Mouse (Mus musculus) forebrain, embryonic 10.5 days (tissue): ENCODE measurements around the gene Ier5. TPM values are rescaled to one million over a fixed set of nuclear protein-coding genes. Genes with fewer than 3 reads are reported as not detected.

Experiments used
- DNase-seq: peaks from one replicate; pipeline ENCODE4 v3.0.0-alpha.2; 2017; ENCODE audit warnings: low spot score; ENCODE audit errors: extremely low spot score
- H3K27ac ChIP-seq: fragments of 300-500 bp; sonication (generic); 2 replicates; pipeline ENCODE4 v1.5.1; 2016; ENCODE audit warnings: mild to moderate bottlenecking
- H3K27me3 ChIP-seq: fragments of 300-500 bp; sonication (generic); 2 replicates; pipeline ENCODE4 v1.6.1; 2016; ENCODE audit warnings: mild to moderate bottlenecking; ENCODE audit not compliant: poor library complexity, severe bottlenecking
- H3K36me3 ChIP-seq: fragments of 300-500 bp; sonication (generic); replicated peaks from 2 replicates; pipeline ENCODE4 v1.6.1; 2016; ENCODE audit warnings: mild to moderate bottlenecking, moderate library complexity
- H3K4me1 ChIP-seq: fragments of 300-500 bp; sonication (generic); 2 replicates; pipeline ENCODE4 v1.6.1; 2016
- H3K4me3 ChIP-seq: fragments of 300-500 bp; sonication (generic); 2 replicates; pipeline ENCODE4 v1.5.1; 2016; ENCODE audit warnings: mild to moderate bottlenecking, moderate library complexity
- H3K9me3 ChIP-seq: fragments of 300-500 bp; sonication (generic); 2 replicates; pipeline ENCODE4 v1.6.1; 2016; ENCODE audit warnings: mild to moderate bottlenecking, moderate library complexity
- WGBS: fragments of 180-500 bp; shearing (Covaris S2); methylation state at CpG from one replicate; pipeline ENCODE4 v1.1.7; 2016; 5-methylcytosine and 5-hydroxymethylcytosine counted together
- polyA plus RNA-seq: library from polyadenylated mRNA; unstranded; fragments of >200 nt; fragmentation: Nextera tagmentation; extraction: Ambion mirVana; gene quantifications from 2 replicates; pipeline ENCODE4 v1.2.1, GENCODE M21; 2016

Ier5 gene
- polyA plus RNA-seq, 1 experiment from 2014 or later = 4.1 TPM

GRCm38 (mm10) chr1:155069696-155070095, 29.7 kb downstream of the Ier5 start:
- Histone ChIP-seq H3K27me3 (peaks cover 40% of the 10 kb centered on the region), H3K9me3 (no peaks in the 10 kb centered on the region), H3K27ac (no peak overlapping the region), H3K4me3 (no peak overlapping the region), H3K4me1 (peaks cover 63% of the 10 kb centered on the region), H3K36me3 (no peaks in the 10 kb centered on the region)
- DNase-seq = no peak
- 54% methylated on average over 7 of the region's 7 CpGs for WGBS

- DNase-seq = no peak
- 88% methylated on average over 5 of the region's 5 CpGs for WGBS
- no peaks in the 10 kb centered on the region for H3K9me3 ChIP-seq
- H3K4me1 ChIP-seq = peaks cover 39% of the 10 kb centered on the region
- no peak overlapping the region for H3K4me3 ChIP-seq
- no peaks in the 10 kb centered on the region for H3K36me3 ChIP-seq
- H3K27me3 ChIP-seq = peaks cover 32% of the 10 kb centered on the region
- H3K27ac ChIP-seq = no peak overlapping the region
Measured at GRCm38 (mm10) chr1:155066196-155066595, 33.2 kb downstream of the Ier5 start.

GRCm38 (mm10) chr1:155065068-155065701, 34.3 kb downstream of the Ier5 start:
- WGBS = 84% methylated on average over 11 of the region's 11 CpGs
- Histone ChIP-seq H3K4me1 (peaks cover 36% of the 10 kb centered on the region), H3K4me3 (no peak overlapping the region), H3K27me3 (peaks cover 41% of the 10 kb centered on the region), H3K36me3 (no peaks in the 10 kb centered on the region), H3K27ac (0 out of 2 replicates have a peak overlapping the region, but pooled peaks have one; percentile 6), H3K9me3 (no peaks in the 10 kb centered on the region)
- no peak for DNase-seq

- Histone ChIP-seq H3K9me3 (no peaks in the 10 kb centered on the region), H3K4me1 (peaks cover 34% of the 10 kb centered on the region), H3K27me3 (peaks cover 45% of the 10 kb centered on the region), H3K36me3 (no peaks in the 10 kb centered on the region), H3K4me3 (no peak overlapping the region), H3K27ac (0 out of 2 replicates have a peak overlapping the region, but pooled peaks have one; percentile 58)
- 63% methylated on average over 4 of the region's 4 CpGs for WGBS
- DNase-seq = no peak
Measured at GRCm38 (mm10) chr1:155064649-155065048, 34.8 kb downstream of the Ier5 start.

- DNase-seq = no peak
- peak overlapping the region; percentile 58; the same call in 1 of the 2 replicates for H3K27ac ChIP-seq
- no peak overlapping the region for H3K4me3 ChIP-seq
- H3K36me3 ChIP-seq = no peaks in the 10 kb centered on the region
- 94% methylated on average over 5 of the region's 5 CpGs for WGBS
- H3K27me3 ChIP-seq = peaks cover 45% of the 10 kb centered on the region
- H3K4me1 ChIP-seq = peaks cover 38% of the 10 kb centered on the region
- no peaks in the 10 kb centered on the region for H3K9me3 ChIP-seq
Measured at GRCm38 (mm10) chr1:155064111-155064510, 35.3 kb downstream of the Ier5 start.

- peaks cover 49% of the 10 kb centered on the region for H3K4me1 ChIP-seq
- peak overlapping the region; percentile 62; the same call in 1 of the 2 replicates for H3K27ac ChIP-seq
- H3K27me3 ChIP-seq = peaks cover 48% of the 10 kb centered on the region
- DNase-seq = no peak
- 89% methylated on average over 4 of the region's 4 CpGs for WGBS
- no peak overlapping the region for H3K4me3 ChIP-seq
- no peaks in the 10 kb centered on the region for H3K9me3 ChIP-seq
- no peaks in the 10 kb centered on the region for H3K36me3 ChIP-seq
Measured at GRCm38 (mm10) chr1:155062963-155063362, 36.5 kb downstream of the Ier5 start.

GRCm38 (mm10) chr1:155062057-155062456, 37.4 kb downstream of the Ier5 start:
- Histone ChIP-seq H3K4me1 (peaks cover 51% of the 10 kb centered on the region), H3K36me3 (no peaks in the 10 kb centered on the region), H3K27ac (no peak overlapping the region), H3K4me3 (no peak overlapping the region), H3K9me3 (no peaks in the 10 kb centered on the region), H3K27me3 (peaks cover 44% of the 10 kb centered on the region)
- no peak for DNase-seq
- WGBS = 91% methylated on average over 7 of the region's 7 CpGs

GRCm38 (mm10) chr1:155060832-155061801, 38.3 kb downstream of the Ier5 start:
- 86% methylated on average over 17 of the region's 17 CpGs for WGBS
- no peak for DNase-seq

GRCm38 (mm10) chr1:155060261-155060660, 39.2 kb downstream of the Ier5 start:
- H3K4me3 ChIP-seq = no peak overlapping the region
- peaks cover 52% of the 10 kb centered on the region for H3K4me1 ChIP-seq
- 74% methylated on average over 5 of the region's 5 CpGs for WGBS
- no peaks in the 10 kb centered on the region for H3K36me3 ChIP-seq
- H3K27me3 ChIP-seq = peaks cover 44% of the 10 kb centered on the region
- DNase-seq = no peak
- no peaks in the 10 kb centered on the region for H3K9me3 ChIP-seq
- H3K27ac ChIP-seq = peak overlapping the region; percentile 56; the same call in 1 of the 2 replicates

More at GRCm38 (mm10) chr1:155060832-155061801, 38.3 kb downstream of the Ier5 start:
- H3K27me3 ChIP-seq = peaks cover 44% of the 10 kb centered on the region
- peaks cover 52% of the 10 kb centered on the region for H3K4me1 ChIP-seq
- H3K9me3 ChIP-seq = no peaks in the 10 kb centered on the region
- H3K27ac ChIP-seq = no peak overlapping the region
- no peaks in the 10 kb centered on the region for H3K36me3 ChIP-seq
- no peak overlapping the region for H3K4me3 ChIP-seq

- no peak for DNase-seq
- H3K9me3 ChIP-seq = no peaks in the 10 kb centered on the region
- peak overlapping the region; percentile 56; the same call in 1 of the 2 replicates for H3K27ac ChIP-seq
- peaks cover 44% of the 10 kb centered on the region for H3K27me3 ChIP-seq
- H3K36me3 ChIP-seq = no peaks in the 10 kb centered on the region
- H3K4me3 ChIP-seq = no peak overlapping the region
- 31% methylated on average over 14 of the region's 14 CpGs for WGBS
- peaks cover 52% of the 10 kb centered on the region for H3K4me1 ChIP-seq
Measured at GRCm38 (mm10) chr1:155059505-155059904, 39.9 kb downstream of the Ier5 start.

- Histone ChIP-seq H3K4me3 (no peak overlapping the region), H3K9me3 (peaks cover 1% of the 10 kb centered on the region; the same call in 1 of the 2 replicates), H3K36me3 (no peaks in the 10 kb centered on the region), H3K27ac (no peak overlapping the region), H3K27me3 (peaks cover 45% of the 10 kb centered on the region), H3K4me1 (peaks cover 56% of the 10 kb centered on the region)
- WGBS = 71% methylated on average over 6 of the region's 6 CpGs
- DNase-seq = no peak
Measured at GRCm38 (mm10) chr1:155058099-155059012, 41.1 kb downstream of the Ier5 start.

- Histone ChIP-seq H3K4me3 (no peak overlapping the region), H3K27me3 (peaks cover 36% of the 10 kb centered on the region), H3K36me3 (no peaks in the 10 kb centered on the region), H3K9me3 (peaks cover 3% of the 10 kb centered on the region; the same call in 1 of the 2 replicates), H3K27ac (peak overlapping the region; percentile 17; the same call in 1 of the 2 replicates), H3K4me1 (peaks cover 71% of the 10 kb centered on the region)
- DNase-seq = no peak
- WGBS = 94% methylated on average over 1 of the region's 1 CpGs
Measured at GRCm38 (mm10) chr1:155056166-155056565, 43.3 kb downstream of the Ier5 start.
